Mouse (Mus musculus): ENCODE data around the gene Blm. TPM values are rescaled to one million over a fixed set of nuclear protein-coding genes. Genes with fewer than 3 reads are reported as not detected.

Gene Blm
- polyA plus RNA-seq, 1 experiment from 2014 or later: 54.8 TPM

DNA sequence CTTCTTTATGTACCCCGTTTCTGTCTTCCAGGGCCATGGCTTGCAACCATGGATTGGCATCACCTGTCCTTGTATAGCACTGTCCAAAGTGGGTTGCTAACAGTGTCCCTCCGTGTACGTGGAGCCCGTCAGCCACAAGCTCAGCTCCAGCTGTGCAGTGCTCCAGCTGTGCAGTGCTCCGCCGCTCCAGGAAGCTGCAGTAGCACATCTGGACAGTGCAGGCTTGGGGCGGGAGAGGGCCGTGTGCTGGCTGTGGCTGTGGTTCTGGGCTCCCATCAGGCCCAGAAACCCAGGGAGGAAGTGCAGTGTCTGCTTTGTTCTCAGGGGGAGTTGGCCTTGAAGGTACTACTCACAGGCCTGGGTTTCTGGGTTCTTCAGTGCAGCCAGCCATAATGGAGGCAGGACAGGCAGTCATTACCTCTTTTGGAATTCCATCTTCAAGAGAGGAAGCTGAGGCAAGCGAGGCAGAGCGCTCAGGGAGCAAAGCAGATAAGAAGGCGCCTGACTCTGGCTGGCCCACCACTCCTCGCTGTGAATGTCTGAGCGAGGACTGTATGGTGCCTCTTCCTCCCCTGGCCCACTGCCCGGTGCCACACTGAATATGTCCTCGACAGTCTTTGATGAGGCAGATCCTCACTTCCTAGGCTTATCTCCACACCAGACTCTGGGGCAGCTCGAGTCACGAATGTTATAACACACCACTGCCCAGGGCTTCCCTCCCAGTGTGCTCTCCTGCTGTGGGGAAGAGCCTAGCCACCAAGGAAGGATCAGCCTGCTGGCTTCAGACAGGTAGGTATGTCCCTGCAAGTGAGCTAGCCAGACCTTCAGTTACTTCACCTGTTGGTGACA is 90.3 kb downstream of the Blm start:
- no peaks in the 10 kb centered on the region for H3K27me3 ChIP-seq (replicated peaks; ENCODE audit: control insufficient read depth, insufficient read depth, low read length)
- 34% methylated on average over 17 of the region's 17 CpGs for WGBS
- no peak overlapping the region for H3K4me3 ChIP-seq (ENCODE audit: low read depth, low read length)
- peak overlapping the region; percentile 44 for H3K4me2 ChIP-seq
- peaks cover 46% of the 10 kb centered on the region for H3K4me1 ChIP-seq (replicated peaks; ENCODE audit: control insufficient read depth, insufficient read depth, low read length)
- peak; percentile 29 for ATAC-seq (replicated peaks; ENCODE audit: low FRiP score)
- peak; percentile 47 for DNase-seq (ENCODE audit: low spot score)
- peak overlapping the region; percentile 77 for H3K27ac ChIP-seq (ENCODE audit: low read depth, low read length)
- no peaks in the 10 kb centered on the region for H3K36me3 ChIP-seq (ENCODE audit: control insufficient read depth, insufficient read depth, low read length)
- 0 out of 2 replicates have a peak overlapping the region, but pooled peaks have one; percentile 15 for H3K9ac ChIP-seq (ENCODE audit: low read depth, low read length)
- no peaks in the 10 kb centered on the region for H3K9me3 ChIP-seq (ENCODE audit: control insufficient read depth, low read length)

GRCm38 (mm10) chr7:80443124-80443523 is 91.8 kb downstream of the Blm start:
- Histone ChIP-seq H3K36me3 (ENCODE audit: control insufficient read depth, insufficient read depth, low read length) (no peaks in the 10 kb centered on the region), H3K4me3 (ENCODE audit: low read depth, low read length) (no peak overlapping the region), H3K4me1 (replicated peaks; ENCODE audit: control insufficient read depth, insufficient read depth, low read length) (peaks cover 40% of the 10 kb centered on the region), H3K4me2 (no peak overlapping the region), H3K9ac (ENCODE audit: low read depth, low read length) (no peak overlapping the region), H3K9me3 (ENCODE audit: control insufficient read depth, low read length) (no peaks in the 10 kb centered on the region), H3K27ac (ENCODE audit: low read depth, low read length) (no peak overlapping the region), H3K27me3 (replicated peaks; ENCODE audit: control insufficient read depth, insufficient read depth, low read length) (no peaks in the 10 kb centered on the region)
- ATAC-seq (replicated peaks; ENCODE audit: low FRiP score) (no peak), DNase-seq (ENCODE audit: low spot score) (no peak)
- 88% methylated on average over 3 of the region's 3 CpGs for WGBS

DNA sequence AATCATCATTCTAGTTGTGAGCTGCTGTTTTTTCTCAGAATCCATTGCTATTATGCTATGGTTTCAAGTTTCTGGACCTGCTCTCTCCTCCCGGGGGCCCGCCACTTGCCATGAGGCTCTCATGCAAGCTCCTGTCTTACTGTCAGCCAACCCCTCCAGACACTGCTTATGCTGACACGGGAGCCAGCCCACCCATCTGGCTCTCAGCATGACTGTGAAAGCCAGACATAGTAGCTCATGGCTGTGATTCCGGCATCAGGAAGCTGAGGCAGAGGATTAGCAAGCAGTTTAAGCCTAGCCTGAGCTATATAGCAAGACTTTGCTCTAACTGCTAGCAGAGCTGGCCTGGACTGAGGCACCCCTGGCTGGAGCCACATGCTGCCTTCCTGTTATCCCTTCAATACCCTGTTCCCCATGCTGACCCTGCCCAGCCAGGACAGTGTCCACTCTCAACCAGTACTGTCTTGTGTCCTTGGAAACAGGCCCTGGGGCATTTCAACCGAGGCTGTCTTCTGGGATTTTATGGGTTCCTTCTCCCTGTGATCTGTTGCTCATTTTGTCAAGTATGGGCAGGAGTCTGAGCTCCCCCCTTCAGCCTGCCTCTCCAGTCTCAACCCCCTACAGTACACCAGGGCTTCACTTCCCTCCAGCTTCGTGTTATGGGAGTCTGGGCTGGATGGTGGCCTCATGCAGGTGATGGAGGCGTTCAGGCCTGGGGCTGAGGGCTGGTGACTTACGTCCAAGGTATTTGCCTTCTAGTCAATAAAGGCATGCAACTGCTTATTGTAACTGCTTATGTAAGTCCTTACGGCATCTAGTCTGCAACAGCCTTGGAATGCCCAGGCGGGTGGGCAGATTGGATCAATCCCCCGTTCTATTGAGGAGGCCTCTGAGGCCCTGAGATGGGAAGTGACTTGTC is 92.7 kb downstream of the Blm start:
- Histone ChIP-seq H3K9ac (ENCODE audit: low read depth, low read length) (no peak overlapping the region), H3K4me3 (ENCODE audit: low read depth, low read length) (no peak overlapping the region), H3K9me3 (ENCODE audit: control insufficient read depth, low read length) (no peaks in the 10 kb centered on the region), H3K4me2 (no peak overlapping the region), H3K27me3 (replicated peaks; ENCODE audit: control insufficient read depth, insufficient read depth, low read length) (no peaks in the 10 kb centered on the region), H3K27ac (ENCODE audit: low read depth, low read length) (no peak overlapping the region), H3K4me1 (replicated peaks; ENCODE audit: control insufficient read depth, insufficient read depth, low read length) (peaks cover 35% of the 10 kb centered on the region), H3K36me3 (ENCODE audit: control insufficient read depth, insufficient read depth, low read length) (no peaks in the 10 kb centered on the region)
- ATAC-seq (replicated peaks; ENCODE audit: low FRiP score) (no peak), DNase-seq (ENCODE audit: low spot score) (no peak)
- 65% methylated on average over 11 of the region's 11 CpGs for WGBS

GRCm38 (mm10) chr7:80440685-80441084 is 94.2 kb downstream of the Blm start:
- no peaks in the 10 kb centered on the region for H3K27me3 ChIP-seq (replicated peaks; ENCODE audit: control insufficient read depth, insufficient read depth, low read length)
- no peak overlapping the region for H3K4me3 ChIP-seq (ENCODE audit: low read depth, low read length)
- H3K9ac ChIP-seq (ENCODE audit: low read depth, low read length): no peak overlapping the region
- H3K36me3 ChIP-seq (ENCODE audit: control insufficient read depth, insufficient read depth, low read length): no peaks in the 10 kb centered on the region
- peaks cover 21% of the 10 kb centered on the region for H3K4me1 ChIP-seq (replicated peaks; ENCODE audit: control insufficient read depth, insufficient read depth, low read length)
- no peak for ATAC-seq (replicated peaks; ENCODE audit: low FRiP score)
- 53% methylated on average over 4 of the region's 4 CpGs for WGBS
- no peaks in the 10 kb centered on the region for H3K9me3 ChIP-seq (ENCODE audit: control insufficient read depth, low read length)
- H3K27ac ChIP-seq (ENCODE audit: low read depth, low read length): no peak overlapping the region
- DNase-seq (ENCODE audit: low spot score): no peak
- H3K4me2 ChIP-seq: no peak overlapping the region

DNA sequence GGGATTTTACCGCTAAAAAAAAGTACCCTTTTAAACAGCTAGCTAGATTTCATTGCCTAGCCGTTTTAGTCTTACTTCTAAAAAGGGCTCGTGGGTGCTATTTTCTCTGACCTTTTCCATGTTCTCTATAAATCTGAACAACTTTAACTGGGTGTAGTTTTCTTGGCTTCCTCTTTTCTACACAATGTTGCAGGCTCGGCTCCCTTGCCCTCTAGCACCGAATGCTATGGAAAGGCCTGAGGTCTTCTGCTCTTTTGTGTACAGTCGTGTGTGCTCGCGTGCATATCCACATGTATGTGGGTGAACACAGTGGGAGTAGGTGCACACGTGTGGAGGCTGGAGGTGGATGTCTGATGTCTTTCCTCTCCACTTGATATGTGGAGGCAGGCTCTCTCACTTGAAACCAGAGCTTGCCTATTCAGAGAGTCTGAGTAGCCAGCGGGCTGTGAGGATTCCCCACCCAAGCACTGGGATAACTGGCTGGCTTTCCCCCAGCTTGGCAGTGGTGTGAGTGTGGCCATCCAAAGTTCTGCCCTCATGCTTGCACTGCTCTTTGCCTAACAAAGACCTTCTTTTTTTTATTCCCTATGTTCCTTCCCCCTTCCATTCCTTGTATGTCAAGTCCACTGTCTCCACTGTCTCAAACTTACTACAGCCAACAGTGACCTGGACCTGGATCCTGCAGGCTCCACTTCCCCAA is 95.0 kb downstream of the Blm start:
- DNase-seq (ENCODE audit: low spot score): no peak
- Histone ChIP-seq H3K4me1 (replicated peaks; ENCODE audit: control insufficient read depth, insufficient read depth, low read length) (peaks cover 19% of the 10 kb centered on the region), H3K9ac (ENCODE audit: low read depth, low read length) (no peak overlapping the region), H3K9me3 (ENCODE audit: control insufficient read depth, low read length) (no peaks in the 10 kb centered on the region), H3K36me3 (ENCODE audit: control insufficient read depth, insufficient read depth, low read length) (no peaks in the 10 kb centered on the region), H3K4me2 (no peak overlapping the region), H3K27me3 (replicated peaks; ENCODE audit: control insufficient read depth, insufficient read depth, low read length) (no peaks in the 10 kb centered on the region), H3K27ac (ENCODE audit: low read depth, low read length) (no peak overlapping the region), H3K4me3 (ENCODE audit: low read depth, low read length) (no peak overlapping the region)
- WGBS: 80% methylated on average over 10 of the region's 10 CpGs
- ATAC-seq (replicated peaks; ENCODE audit: low FRiP score): no peak

- Histone ChIP-seq H3K9me3 (ENCODE audit: control insufficient read depth, low read length) (no peaks in the 10 kb centered on the region), H3K9ac (ENCODE audit: low read depth, low read length) (no peak overlapping the region), H3K27me3 (replicated peaks; ENCODE audit: control insufficient read depth, insufficient read depth, low read length) (no peaks in the 10 kb centered on the region), H3K4me2 (no peak overlapping the region), H3K27ac (ENCODE audit: low read depth, low read length) (no peak overlapping the region; the same call in 1 of the 2 replicates), H3K4me3 (ENCODE audit: low read depth, low read length) (no peak overlapping the region), H3K4me1 (replicated peaks; ENCODE audit: control insufficient read depth, insufficient read depth, low read length) (peaks cover 12% of the 10 kb centered on the region), H3K36me3 (ENCODE audit: control insufficient read depth, insufficient read depth, low read length) (no peaks in the 10 kb centered on the region)
- no peak for DNase-seq (ENCODE audit: low spot score)
- ATAC-seq (replicated peaks; ENCODE audit: low FRiP score): no peak
- 32% methylated on average over 15 of the region's 15 CpGs for WGBS
Observed at GRCm38 (mm10) chr7:80439032-80439760, 95.7 kb downstream of the Blm start.

- no peaks in the 10 kb centered on the region for H3K27me3 ChIP-seq (replicated peaks; ENCODE audit: control insufficient read depth, insufficient read depth, low read length)
- ATAC-seq (replicated peaks; ENCODE audit: low FRiP score): no peak
- 80% methylated on average over 7 of the region's 7 CpGs for WGBS
Observed at GRCm38 (mm10) chr7:80436571-80436970, 98.3 kb downstream of the Blm start.

GRCm38 (mm10) chr7:80435594-80435993 is 99.3 kb downstream of the Blm start:
- Histone ChIP-seq H3K4me1 (replicated peaks; ENCODE audit: control insufficient read depth, insufficient read depth, low read length) (peaks cover 6% of the 10 kb centered on the region; the same call in 1 of the 2 replicates), H3K9me3 (ENCODE audit: control insufficient read depth, low read length) (no peaks in the 10 kb centered on the region), H3K9ac (ENCODE audit: low read depth, low read length) (no peak overlapping the region), H3K27ac (ENCODE audit: low read depth, low read length) (no peak overlapping the region; the same call in 1 of the 2 replicates), H3K27me3 (replicated peaks; ENCODE audit: control insufficient read depth, insufficient read depth, low read length) (no peaks in the 10 kb centered on the region), H3K36me3 (ENCODE audit: control insufficient read depth, insufficient read depth, low read length) (no peaks in the 10 kb centered on the region), H3K4me2 (no peak overlapping the region), H3K4me3 (ENCODE audit: low read depth, low read length) (no peak overlapping the region)
- 49% methylated on average over 3 of the region's 3 CpGs for WGBS
- DNase-seq (ENCODE audit: low spot score): no peak
- no peak; the same call in 1 of the 2 replicates for ATAC-seq (replicated peaks; ENCODE audit: low FRiP score)

More at GRCm38 (mm10) chr7:80436571-80436970, 98.3 kb downstream of the Blm start:
- H3K27ac ChIP-seq (ENCODE audit: low read depth, low read length): no peak overlapping the region
- H3K9ac ChIP-seq (ENCODE audit: low read depth, low read length): no peak overlapping the region
- no peak for DNase-seq (ENCODE audit: low spot score)
- H3K9me3 ChIP-seq (ENCODE audit: control insufficient read depth, low read length): no peaks in the 10 kb centered on the region
- no peak overlapping the region for H3K4me3 ChIP-seq (ENCODE audit: low read depth, low read length)
- peaks cover 6% of the 10 kb centered on the region; the same call in 1 of the 2 replicates for H3K4me1 ChIP-seq (replicated peaks; ENCODE audit: control insufficient read depth, insufficient read depth, low read length)
- no peak overlapping the region for H3K4me2 ChIP-seq
- H3K36me3 ChIP-seq (ENCODE audit: control insufficient read depth, insufficient read depth, low read length): no peaks in the 10 kb centered on the region

Measured in liver, embryonic 11.5 days (tissue).